Mouse (Mus musculus) CH12.LX (cell line): ENCODE results near the gene Baiap2l1. TPM values are rescaled to one million over a fixed set of nuclear protein-coding genes. Genes with fewer than 3 reads are reported as not detected.

ENCODE experiments used
- DNase-seq: peaks from one replicate; pipeline ENCODE4 v3.0.0-alpha.2; 2013; ENCODE audit errors: extremely low read depth
- H3K27ac ChIP-seq: 2 replicates; pipeline ENCODE4 v1.5.1; 2012; ENCODE audit warnings: low read depth, mild to moderate bottlenecking, control low read depth, moderate library complexity; ENCODE audit not compliant: insufficient read depth
- H3K27me3 ChIP-seq: replicated peaks from 2 replicates; pipeline ENCODE3; 2012; ENCODE audit warnings: inconsistent platforms
- H3K36me3 ChIP-seq, 2 experiments: replicated peaks in 1 of 2; 2 replicates each; pipeline versions ENCODE3 to v1.6.1; 2012; ENCODE audit warnings: inconsistent platforms in 1 of 2, low read length in 1 of 2, mild to moderate bottlenecking in 1 of 2, mixed read lengths in 1 of 2, moderate library complexity in 1 of 2; ENCODE audit not compliant: control insufficient read depth in 1 of 2, insufficient read depth in 1 of 2
- H3K4me1 ChIP-seq, 2 experiments: 2 replicates each; pipeline ENCODE4 v1.6.1; 2012; ENCODE audit warnings: inconsistent platforms in 1 of 2, moderate library complexity in 1 of 2; ENCODE audit not compliant: insufficient read depth in 2 of 2, control insufficient read depth in 1 of 2
- H3K4me2 ChIP-seq: 2 replicates; pipeline ENCODE4 v1.6.1; 2012; ENCODE audit warnings: low read depth, mild to moderate bottlenecking, control low read depth; ENCODE audit not compliant: poor library complexity, insufficient read depth, severe bottlenecking
- H3K4me3 ChIP-seq, 3 experiments: fragments of 150-350 bp in 1 of 3; sonication (generic) in 1 of 3; replicated peaks in 1 of 3; 2 replicates each; pipeline versions ENCODE3 to v1.5.1; 2011 to 2012; ENCODE audit warnings: low read depth in 2 of 3, low read length in 2 of 3, mild to moderate bottlenecking in 2 of 3, moderate library complexity in 2 of 3, control low read depth in 1 of 3, improper control_type of control experiment in 1 of 3, inconsistent platforms in 1 of 3, mixed read lengths in 1 of 3; ENCODE audit not compliant: poor library complexity in 1 of 3
- H3K79me2 ChIP-seq: replicated peaks from 2 replicates; pipeline ENCODE4 v1.6.1; 2012; ENCODE audit warnings: mild to moderate bottlenecking, moderate library complexity; ENCODE audit not compliant: control insufficient read depth, poor library complexity, insufficient read depth, severe bottlenecking; ENCODE audit errors: extremely low read depth
- H3K9ac ChIP-seq: 2 replicates; pipeline ENCODE4 v1.6.1; 2012; ENCODE audit warnings: low read depth, mild to moderate bottlenecking, control low read depth, moderate library complexity; ENCODE audit not compliant: insufficient read depth
- H3K9me3 ChIP-seq: replicated peaks from 2 replicates; pipeline ENCODE3; 2012; ENCODE audit warnings: low read length, inconsistent platforms, mixed read lengths
- CHD1 ChIP-seq: IDR thresholded peaks from 2 replicates; pipeline ENCODE4 v1.6.1; 2012; ENCODE audit warnings: low read depth, low read length, improper control_type of control experiment, inconsistent platforms
- CTCF ChIP-seq, 2 experiments: IDR thresholded peaks in 1 of 2; conservative IDR thresholded peaks in 1 of 2; 2 replicates each; pipeline ENCODE4 v1.5.1; 2011 to 2012; ENCODE audit warnings: low read depth in 2 of 2, low read length in 2 of 2, improper control_type of control experiment in 1 of 2, inconsistent platforms in 1 of 2, mild to moderate bottlenecking in 1 of 2, moderate library complexity in 1 of 2
- E2F4 ChIP-seq: IDR thresholded peaks from 2 replicates; pipeline ENCODE4 v1.6.1; 2011; ENCODE audit warnings: low read depth, low read length, improper control_type of control experiment; ENCODE audit not compliant: insufficient replicate concordance
- ELF1 ChIP-seq: IDR thresholded peaks from 2 replicates; pipeline ENCODE4 v1.6.1; 2014; ENCODE audit warnings: low read depth, mild to moderate bottlenecking, inconsistent platforms, low read length, improper control_type of control experiment
- ETS1 ChIP-seq: conservative IDR thresholded peaks from 2 replicates; pipeline ENCODE4 v1.6.1; 2012; ENCODE audit warnings: low read depth, mild to moderate bottlenecking, inconsistent platforms, low read length, improper control_type of control experiment, moderate library complexity
- HCFC1 ChIP-seq: IDR thresholded peaks from 2 replicates; pipeline ENCODE4 v1.6.1; 2012; ENCODE audit warnings: low read depth, mild to moderate bottlenecking, inconsistent platforms, low read length, improper control_type of control experiment
- JUN ChIP-seq: IDR thresholded peaks from 2 replicates; pipeline ENCODE4 v1.6.1; 2011; ENCODE audit warnings: low read depth, mild to moderate bottlenecking, low read length, improper control_type of control experiment, moderate library complexity; ENCODE audit not compliant: insufficient read depth
- KAT2A ChIP-seq: IDR thresholded peaks from 2 replicates; pipeline ENCODE4 v1.6.1; 2012; ENCODE audit warnings: low read length, improper control_type of control experiment, inconsistent platforms; ENCODE audit not compliant: insufficient replicate concordance
- MAFK ChIP-seq: IDR thresholded peaks from 2 replicates; pipeline ENCODE4 v1.6.1; 2011; ENCODE audit warnings: low read length, improper control_type of control experiment; ENCODE audit not compliant: insufficient replicate concordance
- MEF2A ChIP-seq: IDR thresholded peaks from 2 replicates; pipeline ENCODE4 v1.6.1; 2014; ENCODE audit warnings: low read depth, mild to moderate bottlenecking, inconsistent platforms, low read length, improper control_type of control experiment, borderline replicate concordance
- MXI1 ChIP-seq: IDR thresholded peaks from 2 replicates; pipeline ENCODE4 v1.6.1; 2011; ENCODE audit warnings: mild to moderate bottlenecking, low read depth, low read length, improper control_type of control experiment
- NELFE ChIP-seq: IDR thresholded peaks from 2 replicates; pipeline ENCODE4 v1.6.1; 2011; ENCODE audit warnings: low read depth, low read length, improper control_type of control experiment
- PAX5 ChIP-seq: IDR thresholded peaks from 2 replicates; pipeline ENCODE4 v1.6.1; 2012; ENCODE audit warnings: low read length, inconsistent platforms, mixed read lengths
- POLR2A ChIP-seq: IDR thresholded peaks from 2 replicates; pipeline ENCODE4 v1.6.1; 2011; ENCODE audit warnings: low read depth, mild to moderate bottlenecking, improper control_type of control experiment, low read length
- POLR2AphosphoS2 ChIP-seq: IDR thresholded peaks from 2 replicates; pipeline ENCODE4 v1.6.1; 2011; ENCODE audit warnings: low read depth, low read length, improper control_type of control experiment
- RAD21 ChIP-seq: IDR thresholded peaks from 2 replicates; pipeline ENCODE4 v1.6.1; 2011; ENCODE audit warnings: low read depth, mild to moderate bottlenecking, low read length, improper control_type of control experiment, moderate library complexity
- RCOR1 ChIP-seq: conservative IDR thresholded peaks from 2 replicates; pipeline ENCODE4 v1.6.1; 2012; ENCODE audit warnings: low read depth, mild to moderate bottlenecking, inconsistent platforms, low read length, improper control_type of control experiment
- TCF12 ChIP-seq: IDR thresholded peaks from 2 replicates; pipeline ENCODE4 v1.6.1; 2014; ENCODE audit warnings: low read depth, mild to moderate bottlenecking, inconsistent platforms, low read length, improper control_type of control experiment
- ZMIZ1 ChIP-seq: IDR thresholded peaks from 2 replicates; pipeline ENCODE4 v1.6.1; 2012; ENCODE audit warnings: low read depth, mild to moderate bottlenecking, inconsistent platforms, low read length, improper control_type of control experiment
- ZNF384 ChIP-seq: IDR thresholded peaks from 2 replicates; pipeline ENCODE4 v1.6.1; 2012; ENCODE audit warnings: low read depth, low read length, improper control_type of control experiment, inconsistent platforms
- dilution Hi-C: fragments of 300-500 bp; cut with MboI; formaldehyde crosslinking; loops from 2 replicates; pipeline ENCODE4 v1.14.3; 2020; ENCODE audit warnings: low sequenced_read_pairs; ENCODE audit not compliant: extremely low pct_unique_long_range_greater_than_20kb, extremely low pct_ligation_motif_present
- in situ Hi-C: fragments of 300-500 bp; cut with MboI; formaldehyde crosslinking; loops from 3 replicates; pipeline ENCODE4 v1.14.3; 2019; ENCODE audit warnings: low sequenced_read_pairs, low pct_ligation_motif_present, low pct_unique_long_range_greater_than_20kb, mixed read lengths
- polyA plus RNA-seq: library from polyadenylated mRNA; unstranded; fragments of >175 nt; gene quantifications from 2 replicates; pipeline ENCODE4 v1.2.1, GENCODE M21; 2012; ENCODE audit warnings: low read depth; ENCODE audit not compliant: insufficient read length
- total RNA-seq, 2 experiments: library from RNA; depleted of rRNA; stranded (reverse); fragments of 300-350 nt in 1 of 2; fragments of >200 nt in 1 of 2; gene quantifications; 2 replicates each; pipeline ENCODE4 v1.2.3; 2012 to 2014

The Baiap2l1 gene
- total and polyA plus RNA-seq, 3 experiments: 0.04 to 0.40 (median 0.11) TPM

DNA sequence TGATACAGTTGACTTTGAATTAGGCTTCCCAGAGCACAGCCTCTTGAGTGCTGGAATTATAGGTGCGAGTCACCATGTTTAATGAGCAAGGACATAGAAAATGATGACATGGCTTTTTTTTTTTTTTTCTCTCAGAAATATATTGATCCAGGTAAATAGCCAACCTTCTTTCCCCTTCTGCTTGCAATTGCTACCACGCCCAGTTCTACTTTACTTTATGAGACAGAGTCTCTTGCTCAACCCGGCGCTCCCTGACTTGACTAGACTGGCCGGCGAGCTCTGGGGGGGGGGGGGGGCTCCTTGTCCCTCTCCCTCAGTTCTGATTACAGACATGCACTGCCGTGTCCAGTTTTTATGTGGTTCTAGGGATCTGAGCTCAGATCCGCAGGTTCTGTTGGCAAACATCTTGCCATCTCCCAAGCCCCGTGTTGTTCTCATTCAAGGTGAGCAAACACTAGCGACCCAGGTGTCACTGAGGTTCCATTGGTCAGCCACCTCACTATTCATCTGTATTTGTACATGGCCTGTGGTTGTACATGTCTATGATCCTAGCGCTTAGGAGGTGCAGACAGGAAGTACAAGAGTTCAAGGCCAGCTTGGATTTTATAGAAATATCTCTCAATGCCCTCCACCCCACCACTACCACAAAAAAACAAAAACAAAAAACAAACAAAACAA lies 6.9 kb upstream of the Baiap2l1 start:
- Histone ChIP-seq H3K27me3 (peaks cover 5% of the 10 kb centered on the region), H3K79me2 (no peaks in the 10 kb centered on the region), H3K9me3 (no peaks in the 10 kb centered on the region), H3K9ac (no peak overlapping the region), H3K27ac (no peak overlapping the region), H3K4me1 (0 out of 4 replicates have a peak, but pooled peaks cover 0 to 3% of the 10 kb centered on the region in 2 experiments), H3K4me2 (no peak overlapping the region), H3K36me3 (no peaks in the 10 kb centered on the region), H3K4me3 (no peak overlapping the region)
- DNase-seq: no peak
- in situ Hi-C loops (no loop called here), dilution Hi-C loops (no loop called here)
- no peak for TF ChIP-seq MXI1
- TF ChIP-seq PAX5: no peak
- no peak for TF ChIP-seq CTCF (conservative IDR thresholded peaks at IDR 0.05 in 1 of 2, IDR thresholded peaks at IDR 0.05 in 1 of 2; ENCODE audit: low read depth in 2 of 2, low read length in 2 of 2)
- no peak for TF ChIP-seq NELFE
- TF ChIP-seq ETS1: no peak
- no peak for TF ChIP-seq RAD21
- no peak for TF ChIP-seq ZNF384
- no peak for TF ChIP-seq JUN
- TF ChIP-seq TCF12: no peak
- no peak for TF ChIP-seq RCOR1
- TF ChIP-seq E2F4: no peak
- TF ChIP-seq MAFK: no peak
- no peak for TF ChIP-seq KAT2A
- no peak for TF ChIP-seq ZMIZ1

DNA sequence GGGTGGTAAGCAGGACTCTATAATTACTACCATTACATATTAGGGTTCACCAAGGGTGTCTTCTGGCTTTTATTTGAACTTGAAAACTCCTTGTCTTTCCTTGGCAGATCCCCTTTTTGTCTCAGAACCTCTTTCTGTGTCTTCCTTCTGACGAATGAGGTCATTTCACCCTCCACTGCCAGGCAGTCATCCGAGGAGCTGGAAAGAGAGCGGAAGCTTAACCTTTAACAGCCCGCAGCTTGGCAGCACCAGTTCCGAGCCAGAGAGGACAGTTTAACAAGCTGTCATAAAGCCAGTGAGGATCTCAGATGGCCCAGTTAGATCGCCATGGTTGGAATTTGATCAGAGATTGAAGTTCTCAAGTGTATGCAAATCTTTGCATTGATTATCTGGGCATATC lies 2.4 kb upstream of the Baiap2l1 start:
- no peak for TF ChIP-seq PAX5
- no peak for TF ChIP-seq ELF1
- TF ChIP-seq MEF2A: no peak
- TF ChIP-seq POLR2A: no peak
- TF ChIP-seq HCFC1: no peak
- no peak for TF ChIP-seq CTCF (conservative IDR thresholded peaks at IDR 0.05 in 1 of 2, IDR thresholded peaks at IDR 0.05 in 1 of 2; ENCODE audit: low read depth in 2 of 2, low read length in 2 of 2)
- no peak for TF ChIP-seq POLR2AphosphoS2
- TF ChIP-seq CHD1: no peak
- TF ChIP-seq, all 38 proteins: peak for 0
- H3K27ac ChIP-seq: no peak overlapping the region
- in situ Hi-C loops: no loop called here
- dilution Hi-C loops: no loop called here
- peaks cover 12% of the 10 kb centered on the region for H3K9me3 ChIP-seq
- no peak overlapping the region for H3K4me2 ChIP-seq
- H3K79me2 ChIP-seq: no peaks in the 10 kb centered on the region
- no peak for DNase-seq
- H3K36me3 ChIP-seq: no peaks in the 10 kb centered on the region
- peaks cover 0 to 3% of the 10 kb centered on the region in 2 experiments; a peak in 1 of 4 replicates for H3K4me1 ChIP-seq
- H3K9ac ChIP-seq: no peak overlapping the region
- H3K27me3 ChIP-seq: peaks cover 16% of the 10 kb centered on the region
- no peak overlapping the region for H3K4me3 ChIP-seq
